Mouse (Mus musculus) limb, embryonic 11.5 days (tissue): ENCODE data around the gene Hydin. TPM values are rescaled to one million over a fixed set of nuclear protein-coding genes. Genes with fewer than 3 reads are reported as not detected.
"Not testable (repeated sequence)": the region's sequence is repeated elsewhere in the genome, so short reads cannot be mapped to it uniquely, and the experiment has no call there.

Experiments used
- ATAC-seq: fragments of 200-750 bp; cut with Nextera tagmentation; 2 replicates; pipeline ENCODE4 v1.8.0; 2017; ENCODE audit warnings: low read depth; ENCODE audit not compliant: insufficient number of reproducible peaks, low FRiP score, low TSS enrichment
- DNase-seq: peaks from one replicate; pipeline ENCODE4 v3.0.0-alpha.2; 2015; ENCODE audit warnings: low spot score
- H3K27ac ChIP-seq: fragments of 300-500 bp; sonication (generic); replicated peaks from 2 replicates; pipeline ENCODE4 v1.5.1; 2014; ENCODE audit warnings: low read depth, mild to moderate bottlenecking, low read length
- H3K27me3 ChIP-seq: fragments of 300-500 bp; sonication (generic); 2 replicates; pipeline ENCODE4 v1.6.1; 2014; ENCODE audit warnings: mild to moderate bottlenecking, low read length, mixed read lengths; ENCODE audit not compliant: control insufficient read depth, insufficient read depth
- H3K36me3 ChIP-seq: fragments of 300-500 bp; sonication (generic); 2 replicates; pipeline ENCODE4 v1.6.1; 2014; ENCODE audit warnings: mild to moderate bottlenecking, low read length, moderate library complexity, mixed read lengths; ENCODE audit not compliant: control insufficient read depth, insufficient read depth
- H3K4me1 ChIP-seq: fragments of 300-500 bp; sonication (generic); 2 replicates; pipeline ENCODE4 v1.6.1; 2014; ENCODE audit warnings: low read length, mixed read lengths; ENCODE audit not compliant: control insufficient read depth, insufficient read depth
- H3K4me2 ChIP-seq: fragments of 300-500 bp; sonication (generic); 2 replicates; pipeline ENCODE4 v1.6.1; 2014; ENCODE audit warnings: low read depth, mild to moderate bottlenecking, moderate library complexity; ENCODE audit not compliant: severe bottlenecking
- H3K4me3 ChIP-seq: fragments of 300-500 bp; sonication (generic); 2 replicates; pipeline ENCODE4 v1.5.1; 2014; ENCODE audit warnings: low read depth, low read length
- H3K9ac ChIP-seq: fragments of 300-500 bp; sonication (generic); 2 replicates; pipeline ENCODE4 v1.6.1; 2014; ENCODE audit warnings: mild to moderate bottlenecking, low read length
- H3K9me3 ChIP-seq: fragments of 300-500 bp; sonication (generic); 2 replicates; pipeline ENCODE4 v1.6.1; 2016; ENCODE audit warnings: low read length; ENCODE audit not compliant: control insufficient read depth
- WGBS: fragments of 180-500 bp; shearing (Covaris S2); extraction: QIAGEN DNeasy Blood & Tissue Kit; methylation state at CpG from one replicate; pipeline ENCODE4 v1.1.7; 2014; 5-methylcytosine and 5-hydroxymethylcytosine counted together
- polyA plus RNA-seq: library from polyadenylated mRNA; unstranded; fragments of >200 nt; fragmentation: Nextera tagmentation; extraction: Ambion mirVana; gene quantifications from 2 replicates; pipeline ENCODE4 v1.2.1, GENCODE M21; 2014

Hydin gene
- polyA plus RNA-seq, 1 experiment from 2014 or later, result not detected

GRCm38 (mm10) chr8:110315826-110316225, 49.0 kb downstream of the Hydin start:
- Histone ChIP-seq H3K4me3 (no peak overlapping the region), H3K4me2 (no peak overlapping the region), H3K9ac (no peak overlapping the region), H3K27ac (no peak overlapping the region), H3K36me3 (no peaks in the 10 kb centered on the region), H3K9me3 (no peaks in the 10 kb centered on the region), H3K4me1 (no peaks in the 10 kb centered on the region), H3K27me3 (no peaks in the 10 kb centered on the region)
- DNase-seq (no peak), ATAC-seq (no peak)
- 71% methylated on average over 7 of the region's 7 CpGs for WGBS

- no peak for DNase-seq
- Histone ChIP-seq H3K9me3 (no peaks in the 10 kb centered on the region), H3K4me2 (no peak overlapping the region), H3K27me3 (no peaks in the 10 kb centered on the region), H3K4me3 (no peak overlapping the region), H3K27ac (no peak overlapping the region), H3K36me3 (no peaks in the 10 kb centered on the region), H3K4me1 (no peaks in the 10 kb centered on the region), H3K9ac (no peak overlapping the region)
- 78% methylated on average over 4 of the region's 4 CpGs for WGBS
- no peak for ATAC-seq
Observed at GRCm38 (mm10) chr8:110319586-110319985, 52.8 kb downstream of the Hydin start.

- Histone ChIP-seq H3K9me3 (no peaks in the 10 kb centered on the region), H3K27ac (no peak overlapping the region), H3K27me3 (no peaks in the 10 kb centered on the region), H3K4me1 (no peaks in the 10 kb centered on the region), H3K36me3 (no peaks in the 10 kb centered on the region), H3K9ac (no peak overlapping the region), H3K4me3 (no peak overlapping the region), H3K4me2 (no peak overlapping the region)
- 80% methylated on average over 2 of the region's 2 CpGs for WGBS
- ATAC-seq, result no peak
- DNase-seq, result no peak
Observed at GRCm38 (mm10) chr8:110321446-110321845, 54.7 kb downstream of the Hydin start.

- H3K4me3 ChIP-seq, result no peak overlapping the region
- H3K27me3 ChIP-seq, result no peaks in the 10 kb centered on the region
- WGBS, result 83% methylated on average over 10 of the region's 10 CpGs
- H3K36me3 ChIP-seq, result no peaks in the 10 kb centered on the region
- H3K9ac ChIP-seq, result no peak overlapping the region
- H3K4me1 ChIP-seq, result no peaks in the 10 kb centered on the region
- H3K4me2 ChIP-seq, result no peak overlapping the region
- ATAC-seq, result no peak
- no peak overlapping the region for H3K27ac ChIP-seq
- DNase-seq, result no peak
- H3K9me3 ChIP-seq, result no peaks in the 10 kb centered on the region
Observed at GRCm38 (mm10) chr8:110323981-110324574, 57.3 kb downstream of the Hydin start.

- not testable (repeated sequence) for DNase-seq, H3K27me3 ChIP-seq, H3K4me2 ChIP-seq, H3K4me3 ChIP-seq, H3K9me3 ChIP-seq, H3K36me3 ChIP-seq, H3K4me1 ChIP-seq, ATAC-seq, H3K27ac ChIP-seq, H3K9ac ChIP-seq
Observed at GRCm38 (mm10) chr8:110327120-110327519, 60.3 kb downstream of the Hydin start.

- no peak overlapping the region for H3K4me3 ChIP-seq
- no peak overlapping the region for H3K4me2 ChIP-seq
- 72% methylated on average over 7 of the region's 7 CpGs for WGBS
- H3K36me3 ChIP-seq, result no peaks in the 10 kb centered on the region
- H3K27me3 ChIP-seq, result no peaks in the 10 kb centered on the region
- H3K9ac ChIP-seq, result no peak overlapping the region
- ATAC-seq, result no peak
- no peak for DNase-seq
- H3K27ac ChIP-seq, result no peak overlapping the region
- no peaks in the 10 kb centered on the region for H3K9me3 ChIP-seq
- H3K4me1 ChIP-seq, result no peaks in the 10 kb centered on the region
Observed at GRCm38 (mm10) chr8:110333376-110333775, 66.6 kb downstream of the Hydin start.

- DNase-seq (no peak), ATAC-seq (no peak)
- Histone ChIP-seq H3K4me2 (no peak overlapping the region), H3K36me3 (no peaks in the 10 kb centered on the region), H3K9ac (no peak overlapping the region), H3K4me3 (no peak overlapping the region), H3K4me1 (no peaks in the 10 kb centered on the region), H3K27me3 (no peaks in the 10 kb centered on the region), H3K27ac (no peak overlapping the region), H3K9me3 (no peaks in the 10 kb centered on the region)
- WGBS, result 79% methylated on average over 2 of the region's 2 CpGs
Observed at GRCm38 (mm10) chr8:110339447-110339846, 72.7 kb downstream of the Hydin start.

GRCm38 (mm10) chr8:110340090-110340703, 73.4 kb downstream of the Hydin start:
- ATAC-seq (no peak), DNase-seq (no peak)
- Histone ChIP-seq H3K9me3 (no peaks in the 10 kb centered on the region), H3K4me1 (no peaks in the 10 kb centered on the region), H3K27me3 (no peaks in the 10 kb centered on the region), H3K36me3 (no peaks in the 10 kb centered on the region), H3K4me2 (no peak overlapping the region), H3K4me3 (no peak overlapping the region), H3K9ac (no peak overlapping the region), H3K27ac (no peak overlapping the region)
- WGBS, result 85% methylated on average over 12 of the region's 12 CpGs
